Mouse (Mus musculus) yolk sac, embryonic 10.5 days (tissue): Measurements from ENCODE around the gene Serpina3a.
"Not testable (repeated sequence)": the region's sequence is repeated elsewhere in the genome, so short reads cannot be mapped to it uniquely, and the experiment has no call there.

Experiments
- DNase-seq: peaks from one replicate; pipeline ENCODE4 v3.0.0-alpha.2; 2017; ENCODE audit warnings: low spot score

Gene Serpina3a

DNA sequence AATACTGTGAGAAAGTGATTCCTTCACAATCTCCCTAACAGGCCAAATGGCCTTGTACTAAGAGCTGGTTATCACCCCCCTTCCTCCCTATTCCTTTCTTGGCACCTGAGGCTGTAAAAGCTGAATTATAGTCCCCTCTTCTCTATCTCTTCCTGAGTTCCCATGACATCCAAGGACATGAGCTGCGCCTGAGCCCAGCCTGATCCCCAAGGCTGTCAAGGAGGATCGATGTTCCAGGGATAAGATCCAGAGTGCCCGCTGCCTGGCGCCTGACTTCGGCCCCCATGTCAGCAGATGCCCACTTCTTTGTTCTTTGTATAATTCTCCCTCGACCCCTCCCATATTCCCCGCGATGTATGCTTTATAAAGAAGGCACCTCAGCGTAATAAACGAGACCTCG is at the start of gene Serpina3a:
Serpina3a (plus strand) TSS at position 392 of the 400 bp plus-strand sequence.
- DNase-seq, result not testable (repeated sequence)

DNA sequence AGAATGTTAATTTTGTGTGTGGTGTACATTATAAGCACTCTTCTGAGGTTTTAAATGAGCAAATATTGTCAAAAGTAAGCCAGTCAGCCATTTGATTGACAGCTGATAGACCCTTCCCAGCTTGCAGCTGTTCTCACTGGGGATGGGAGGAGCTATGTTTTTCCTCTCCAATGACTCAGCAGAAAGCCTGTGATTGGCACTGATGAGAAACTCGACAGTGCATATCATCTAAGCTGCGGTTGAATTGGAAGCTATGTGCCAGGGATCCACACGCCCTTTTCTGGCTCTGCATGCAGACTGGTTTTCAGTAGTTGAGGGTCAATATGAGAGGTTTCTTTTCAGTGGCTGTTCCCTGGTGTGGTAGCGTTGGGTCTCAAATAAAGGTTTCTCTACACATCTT is 48.0 kb upstream of the Serpina3a start:
- no peak for DNase-seq

DNA sequence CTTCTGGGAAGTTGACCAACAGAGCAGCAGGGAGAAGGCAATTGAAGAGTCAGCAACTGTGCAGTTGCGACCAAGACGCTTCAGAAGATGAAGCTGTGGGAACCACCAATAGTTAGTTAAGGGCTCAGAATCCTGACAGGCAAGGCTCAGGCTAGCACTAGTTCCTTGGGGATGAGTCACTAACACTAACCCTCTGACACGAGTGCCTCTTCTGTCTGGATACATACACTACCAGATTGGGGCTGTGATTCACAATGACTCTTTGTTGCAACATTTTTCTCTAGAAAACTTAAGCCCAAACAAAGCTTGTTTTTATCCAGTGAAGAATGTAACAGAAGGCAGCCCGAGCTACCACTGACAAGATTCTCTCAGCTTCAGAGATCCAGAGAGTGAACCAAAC is 47.5 kb upstream of the Serpina3a start:
- no peak for DNase-seq

DNA sequence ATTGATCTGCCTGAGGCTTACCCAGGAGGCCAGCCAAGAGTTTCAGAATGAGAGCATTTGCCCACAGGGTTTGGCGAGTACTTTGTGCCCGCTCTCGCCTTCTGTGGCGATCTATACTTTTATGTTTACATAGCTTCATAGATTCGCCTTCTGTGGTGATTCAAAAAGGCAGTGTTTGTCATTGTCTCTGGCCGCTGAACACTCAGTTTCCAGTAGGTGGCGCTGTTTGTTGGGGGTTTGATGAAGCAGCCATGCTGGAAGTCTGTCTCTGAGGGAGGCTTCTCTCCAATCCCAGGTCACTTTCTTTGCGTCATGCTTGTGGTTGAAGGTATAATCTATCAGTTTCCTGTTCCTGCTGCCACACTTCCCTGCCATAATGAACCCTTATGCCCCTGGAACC is 46.3 kb upstream of the Serpina3a start:
- peak; percentile 49 for DNase-seq

DNA sequence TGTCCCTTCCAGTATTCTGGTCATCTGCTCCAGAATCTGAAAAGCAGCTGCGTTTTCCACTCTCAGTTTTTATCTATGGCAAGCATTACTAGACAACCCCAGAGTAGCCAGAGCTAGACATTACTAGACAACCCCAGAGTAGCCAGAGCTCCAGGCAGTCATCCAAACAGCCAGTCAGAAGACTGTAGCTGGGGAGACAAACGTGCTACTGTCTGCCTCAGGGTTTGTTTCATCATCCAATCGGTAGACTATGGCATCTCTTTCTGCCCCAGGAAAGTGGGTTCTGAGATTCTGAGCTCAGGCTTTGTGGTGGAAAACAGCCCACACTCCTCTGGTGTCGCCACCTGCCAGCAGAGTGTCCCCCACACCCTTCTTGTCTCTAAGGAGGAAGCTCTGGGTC is 45.0 kb upstream of the Serpina3a start:
- no peak for DNase-seq

DNA sequence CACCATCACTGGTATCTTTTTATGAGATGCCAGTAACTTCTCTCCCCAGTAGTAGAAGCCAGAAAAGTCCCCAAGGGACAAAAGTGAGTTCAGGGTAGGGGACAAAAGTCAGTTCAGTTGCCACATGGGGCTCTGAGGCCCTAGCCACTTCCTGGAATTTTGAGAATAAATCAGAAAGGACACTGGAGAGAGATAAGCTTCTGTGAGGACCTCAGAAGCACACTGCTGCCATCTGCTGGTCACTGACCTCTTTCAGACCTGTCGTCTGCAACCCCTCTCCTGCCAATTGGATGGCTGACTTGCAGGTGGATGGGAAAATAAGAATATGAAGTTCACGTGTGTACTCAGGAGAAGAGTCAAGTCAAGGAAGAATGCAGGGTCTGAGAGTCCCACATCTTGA is 42.9 kb upstream of the Serpina3a start:
- DNase-seq, result peak; percentile 57

DNA sequence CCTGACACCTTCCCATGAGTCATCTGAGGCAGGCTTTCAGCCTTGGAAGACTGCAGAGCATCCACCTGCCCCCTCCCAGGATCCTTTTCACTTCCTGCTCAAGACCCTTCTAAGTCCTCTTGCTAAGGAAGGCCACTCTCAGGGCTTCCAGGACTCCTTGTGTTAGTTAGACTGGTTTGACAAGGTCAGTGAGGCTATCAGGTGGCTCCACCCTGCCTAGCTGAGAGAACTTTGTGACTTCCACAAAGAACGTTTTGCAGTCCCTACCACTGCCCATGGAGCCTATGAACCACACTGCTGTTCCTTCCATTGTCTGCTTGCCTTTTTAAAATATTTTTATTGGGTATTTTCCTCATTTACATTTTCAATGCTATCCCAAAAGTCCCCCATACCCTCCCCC is 40.8 kb upstream of the Serpina3a start:
- DNase-seq, result no peak

DNA sequence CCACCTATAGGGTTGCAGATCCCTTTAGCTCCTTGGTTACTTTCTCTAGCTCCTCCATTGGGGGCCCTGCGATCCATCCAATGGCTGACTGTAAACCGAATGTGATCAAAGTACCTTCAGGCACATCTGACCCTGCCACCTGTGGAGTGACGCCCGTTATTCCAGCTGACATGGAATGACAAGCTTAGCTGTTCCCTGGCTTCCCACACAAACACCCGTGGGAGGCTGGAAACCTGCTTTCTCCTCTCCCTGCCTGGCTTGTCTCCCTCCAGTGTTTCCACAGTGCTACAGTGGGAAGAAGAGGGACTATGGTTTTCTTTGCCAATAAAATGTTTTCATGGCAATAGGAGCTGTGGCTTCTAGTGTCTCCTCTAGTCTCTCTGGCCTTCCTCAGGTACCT is 40.2 kb upstream of the Serpina3a start:
- no peak for DNase-seq

DNA sequence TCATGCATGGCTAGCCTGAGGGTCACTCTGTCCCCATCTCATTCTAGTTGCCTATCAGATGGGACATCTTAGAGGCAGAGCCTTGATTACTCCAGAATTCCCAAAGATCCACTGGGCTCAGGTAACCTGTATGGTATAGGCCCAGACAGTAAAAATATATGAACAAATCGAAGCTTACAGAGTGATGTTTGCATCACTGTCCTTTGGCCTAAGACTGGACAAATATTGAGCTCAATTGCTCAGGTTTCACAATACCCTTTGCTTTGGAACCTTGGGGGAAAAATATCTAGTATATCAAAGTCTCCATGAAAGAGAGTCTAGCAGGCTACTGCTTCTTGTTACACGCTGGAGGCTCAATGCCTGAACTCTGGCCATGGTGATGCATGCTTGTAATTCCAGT is 22.4 kb upstream of the Serpina3a start:
- no peak for DNase-seq

DNA sequence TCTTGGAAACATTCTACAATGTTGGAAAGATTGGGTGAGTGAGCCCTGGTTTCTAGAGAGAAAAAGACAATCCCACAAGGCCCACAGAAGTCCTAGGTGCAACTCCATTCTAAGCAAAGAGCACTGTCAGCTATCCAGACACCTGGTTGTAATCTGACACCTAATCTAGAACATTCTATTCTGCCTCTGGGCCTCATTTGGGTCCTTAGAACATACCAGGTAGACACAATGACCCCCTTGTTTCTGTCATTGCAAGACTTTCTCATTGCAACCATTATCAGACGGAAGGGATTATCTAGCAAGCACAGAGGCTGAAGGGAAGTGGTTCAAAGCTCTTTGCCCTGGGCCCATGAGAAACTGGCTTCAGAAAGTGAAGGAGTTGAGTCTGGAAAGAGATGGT is 21.2 kb upstream of the Serpina3a start:
- DNase-seq, result no peak

DNA sequence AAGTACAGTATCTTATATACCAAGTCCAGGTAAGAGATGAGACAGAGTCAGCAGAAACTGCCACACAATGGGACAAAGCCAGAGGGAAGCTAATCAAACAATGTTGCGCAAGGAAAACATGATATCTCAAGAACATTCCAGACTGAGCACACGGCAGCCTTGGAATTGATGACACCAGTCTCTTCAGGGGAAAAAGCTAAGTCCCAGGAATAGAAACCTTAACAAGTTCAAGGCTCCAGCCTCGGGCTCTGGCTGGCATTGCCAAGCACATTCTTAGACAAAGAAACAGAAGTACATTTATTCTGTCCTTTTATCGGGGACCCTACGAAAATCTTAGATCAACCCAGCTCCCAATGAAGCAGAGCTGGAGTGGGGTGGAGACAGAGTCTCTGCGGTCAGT is 11.8 kb upstream of the Serpina3a start, which contains the start of gene Serpina5:
Serpina5 (plus strand) TSS at position 346 of the 400 bp plus-strand sequence.
- DNase-seq, result no peak

DNA sequence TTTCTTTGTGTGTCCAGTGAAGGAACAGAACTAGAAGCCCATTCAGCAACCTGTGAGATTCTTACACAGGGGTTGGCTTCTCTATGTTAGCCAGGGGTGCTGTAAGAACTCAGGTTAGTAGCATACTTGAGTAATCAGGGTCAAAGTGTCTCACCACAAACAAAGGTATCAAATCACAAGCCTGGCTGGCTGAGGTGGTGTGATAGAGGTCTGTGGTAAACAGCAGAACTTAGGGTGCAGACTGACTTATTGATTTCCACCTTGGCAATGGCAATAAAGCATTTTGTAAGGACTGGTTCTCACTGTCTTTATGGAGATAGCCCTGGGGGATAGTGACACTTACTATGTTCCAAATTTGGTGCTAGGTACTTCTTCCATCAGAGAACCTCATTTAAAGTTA is 6.7 kb upstream of the Serpina3a start:
- DNase-seq, result no peak

DNA sequence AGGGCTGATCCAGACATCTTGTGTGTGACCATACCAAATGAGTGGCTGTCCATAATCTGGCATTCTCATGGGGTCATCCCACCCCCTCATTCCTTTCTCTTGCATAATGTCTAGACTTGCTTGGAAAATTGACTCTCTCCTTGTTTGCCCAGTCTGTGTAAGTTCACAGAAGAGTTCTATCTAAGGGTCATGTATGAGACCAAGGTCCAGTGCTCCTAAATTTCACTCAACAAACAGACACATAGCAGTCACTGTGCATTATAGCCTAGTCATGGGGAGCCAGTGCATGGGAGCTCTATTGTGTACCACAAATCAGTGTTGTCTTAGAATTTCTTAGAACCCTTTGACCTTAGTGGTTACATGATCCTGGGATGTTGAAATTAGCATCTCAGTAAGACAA is 5.6 kb upstream of the Serpina3a start:
- peak; percentile 47 for DNase-seq

DNA sequence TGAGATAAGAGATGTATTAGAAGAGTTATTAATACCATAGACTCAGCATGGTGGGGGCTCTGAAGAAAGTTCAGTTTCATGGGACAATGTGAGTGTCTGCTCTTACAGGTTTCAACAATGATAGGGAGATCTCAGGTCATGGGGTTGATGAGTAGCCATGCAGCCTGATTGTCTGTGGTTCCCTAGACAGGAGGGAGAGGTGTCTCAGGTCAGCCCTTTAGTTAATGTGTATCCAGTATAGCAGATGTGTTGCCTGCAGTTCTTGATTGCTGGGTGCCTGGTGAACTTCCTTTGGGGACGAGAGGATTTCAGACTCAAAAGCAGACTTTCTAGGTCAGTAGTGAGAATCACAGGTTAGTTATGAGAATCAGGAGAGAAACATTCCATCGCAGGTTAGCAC is 4.0 kb upstream of the Serpina3a start:
- peak; percentile 69 for DNase-seq

DNA sequence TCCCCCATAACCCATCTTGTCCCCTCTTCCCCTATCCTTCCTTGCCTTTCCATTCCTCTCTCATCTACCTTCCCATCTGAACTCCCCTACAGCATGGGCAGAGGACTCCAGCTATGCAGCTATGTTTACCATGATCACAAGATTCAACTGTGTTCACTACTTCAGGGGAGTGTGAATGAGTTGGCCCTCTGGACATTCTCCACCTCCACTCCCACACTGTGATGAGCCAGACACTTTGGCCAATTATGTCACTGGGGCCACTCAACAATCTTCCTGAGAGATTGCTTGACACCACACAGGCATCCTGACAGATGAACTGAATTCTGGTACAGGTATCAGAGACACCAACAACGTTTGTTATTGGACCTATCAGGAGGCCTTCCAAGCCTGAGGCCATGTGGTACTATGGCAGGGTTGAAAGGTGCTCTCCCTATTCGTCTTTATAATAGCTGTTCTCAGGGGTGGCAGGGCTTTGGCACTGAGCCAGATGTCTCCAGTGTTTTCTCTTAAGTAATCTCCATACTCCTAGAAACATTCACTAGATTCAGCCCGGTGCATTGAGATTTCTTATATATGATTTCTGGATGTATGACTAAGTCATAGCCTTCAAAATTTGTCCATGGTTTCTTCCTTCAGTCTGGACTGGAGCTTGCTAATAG is 2.5 kb downstream of the Serpina3a start:
- DNase-seq, result no peak

DNA sequence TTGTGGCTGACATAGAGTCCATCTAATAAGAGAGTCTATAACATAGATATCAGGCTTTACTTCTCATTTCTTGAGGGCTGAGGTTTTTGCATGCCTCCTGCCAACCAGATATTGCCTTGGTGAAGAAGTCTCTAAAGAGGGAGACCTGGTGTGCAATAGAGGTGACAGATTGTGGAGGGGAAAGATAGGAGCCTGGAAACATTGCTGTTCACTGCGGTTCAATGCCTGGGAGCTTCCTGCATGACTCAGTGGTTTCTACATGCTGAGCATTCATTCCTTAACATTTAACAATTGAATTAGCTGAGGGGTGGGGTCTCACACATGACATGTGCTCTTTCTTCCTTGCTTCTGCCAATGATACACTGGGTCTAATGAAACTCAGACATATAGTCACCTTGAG is 10.6 kb downstream of the Serpina3a start:
- DNase-seq, result no peak

DNA sequence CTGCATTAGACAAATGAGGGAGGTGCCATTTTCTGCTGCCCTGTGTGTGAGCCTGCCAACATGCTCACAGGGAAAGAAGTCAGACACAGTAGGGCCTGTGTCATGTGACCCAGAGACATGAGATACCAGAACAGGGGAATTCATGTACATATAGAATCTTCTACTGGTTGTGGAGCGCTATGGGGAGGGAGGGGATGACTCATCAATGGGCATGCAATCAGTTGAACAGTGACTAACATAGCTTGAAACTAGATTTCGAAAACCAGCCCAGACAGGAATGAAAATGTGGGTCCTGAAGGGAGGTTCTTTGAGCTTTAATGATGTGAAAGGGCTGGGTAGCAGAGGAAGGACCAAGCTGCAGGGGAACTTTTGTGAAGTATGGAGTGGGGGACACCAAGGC is 11.5 kb downstream of the Serpina3a start:
- no peak for DNase-seq

DNA sequence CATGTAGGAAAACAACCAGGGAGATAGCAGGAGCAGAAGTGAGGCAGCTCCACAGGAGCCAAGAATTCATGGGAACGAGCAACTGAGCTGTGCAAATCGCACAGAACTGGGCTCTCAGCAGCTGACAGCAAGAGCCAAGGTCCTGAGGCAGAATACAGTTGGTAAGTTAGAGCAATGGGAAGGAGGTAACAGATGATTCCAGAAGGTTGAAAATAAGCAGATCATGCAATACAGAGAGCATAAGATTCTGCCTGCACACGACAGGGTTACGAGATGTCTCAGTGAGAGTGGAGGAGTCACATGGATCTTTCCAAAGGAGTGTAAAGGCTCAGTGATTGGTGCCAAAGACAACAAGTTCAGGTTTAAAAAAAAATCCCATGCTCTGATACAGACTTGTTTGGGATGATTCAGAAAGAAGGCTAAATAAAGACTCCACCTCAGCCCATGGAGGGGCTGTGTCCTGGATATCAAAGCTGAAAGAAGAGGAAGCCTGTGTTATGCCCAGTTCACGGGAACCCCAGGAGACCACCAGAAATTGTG is 12.6 kb downstream of the Serpina3a start:
- DNase-seq, result no peak

DNA sequence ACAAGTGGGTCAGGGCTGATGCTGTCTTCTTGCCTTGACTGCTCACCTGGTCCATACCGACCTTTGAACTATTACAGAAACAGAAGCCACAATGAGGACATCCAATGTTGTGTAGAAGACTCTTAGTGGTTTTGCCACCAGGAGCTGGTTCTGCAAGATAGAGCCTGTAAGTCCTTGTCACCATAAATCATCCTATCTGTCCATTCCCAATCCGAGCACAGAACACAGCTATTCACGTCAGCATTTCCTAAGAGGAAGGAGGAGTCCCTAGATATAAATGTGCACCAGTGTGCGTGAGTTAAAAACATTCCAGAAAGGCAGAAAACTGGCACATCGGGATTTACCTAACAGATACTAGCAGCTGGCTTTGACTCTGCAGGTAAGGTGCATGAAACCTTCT is 15.2 kb downstream of the Serpina3a start, which contains the start of gene Serpina3b:
Serpina3b (plus strand) TSS at position 301 of the 400 bp plus-strand sequence.
- DNase-seq, result no peak

DNA sequence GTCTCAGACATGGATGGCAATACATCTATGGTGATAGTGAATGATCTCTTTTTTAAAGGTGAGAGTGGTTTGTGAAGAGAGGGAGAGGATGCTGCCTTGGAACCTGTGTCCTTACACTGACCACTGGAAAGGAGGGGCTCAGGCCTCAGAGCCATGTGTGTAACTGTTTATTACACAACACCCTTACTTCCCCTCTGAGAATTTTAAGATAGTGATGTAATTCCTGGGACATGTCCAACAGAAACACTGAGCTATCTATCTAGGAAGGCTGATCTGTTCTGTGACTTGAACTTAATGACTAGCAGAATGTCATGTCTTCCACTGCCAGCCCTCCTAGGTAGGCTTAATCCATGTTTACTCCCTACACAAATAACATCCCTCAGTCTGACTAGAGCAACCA is 18.5 kb downstream of the Serpina3a start:
- DNase-seq, result no peak

DNA sequence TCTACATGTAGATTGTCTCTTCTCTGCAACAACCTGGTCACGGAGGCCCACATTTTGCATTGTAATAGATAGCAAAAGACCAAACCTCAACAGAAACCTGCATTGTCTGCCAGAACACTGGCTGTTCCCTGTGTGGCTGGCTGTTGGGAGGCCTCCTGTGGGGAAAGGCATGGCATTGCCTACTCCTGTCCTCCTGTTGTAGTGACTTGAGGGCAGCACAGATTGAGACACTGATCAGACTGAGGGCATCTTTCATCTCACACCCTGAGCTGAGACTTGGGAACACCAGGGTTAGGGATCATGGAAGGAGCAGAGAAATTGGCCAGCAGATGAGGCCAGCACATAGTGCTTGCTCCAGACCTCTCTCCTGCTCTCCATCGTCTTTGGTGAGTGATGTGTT is 25.7 kb downstream of the Serpina3a start:
- no peak for DNase-seq

DNA sequence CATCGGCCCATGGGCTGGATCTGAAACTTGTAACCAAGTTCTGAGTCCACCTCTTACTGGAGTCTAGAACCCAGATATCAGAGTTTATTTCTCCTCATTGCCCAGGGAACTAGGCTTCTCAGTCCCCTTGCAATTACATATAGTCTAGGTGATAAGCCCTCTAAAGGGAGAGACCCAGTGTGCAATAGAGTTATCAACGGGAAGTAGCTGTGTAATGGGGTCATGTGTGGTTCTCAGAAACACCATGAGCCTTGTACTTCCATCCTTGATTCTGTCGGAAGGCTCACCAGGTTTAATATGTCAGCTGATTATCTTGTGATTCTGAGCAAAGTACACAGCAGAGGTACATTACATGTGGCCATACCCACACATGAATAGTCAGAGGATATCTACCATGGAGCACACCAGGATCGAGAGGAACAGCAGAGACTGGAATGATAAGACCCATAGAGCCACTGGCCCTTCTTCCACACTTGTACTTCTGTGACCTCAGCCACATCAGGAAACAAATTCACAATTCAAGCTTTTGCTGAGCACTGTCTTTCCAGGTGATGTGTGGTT is 28.1 kb downstream of the Serpina3a start:
- no peak for DNase-seq

DNA sequence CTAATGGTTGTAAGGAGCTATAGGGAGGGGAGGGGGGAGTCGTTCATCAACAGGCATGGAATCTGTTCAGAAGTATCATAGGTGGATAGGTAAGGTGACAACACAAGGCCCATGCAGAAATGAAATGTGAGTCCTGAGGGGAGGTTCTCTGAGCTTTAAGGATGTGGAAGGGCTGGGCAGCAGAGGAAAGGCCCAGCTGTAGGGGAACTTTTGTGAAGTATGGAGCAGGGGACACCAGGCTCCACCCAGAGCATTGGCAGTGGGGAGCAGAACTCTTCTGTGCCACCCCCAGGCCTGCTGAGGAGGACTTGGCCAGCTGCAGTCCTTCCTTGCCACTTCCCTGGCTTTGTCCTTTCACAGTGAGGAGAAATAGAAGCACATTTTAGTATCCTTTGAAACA is 29.0 kb downstream of the Serpina3a start:
- no peak for DNase-seq

DNA sequence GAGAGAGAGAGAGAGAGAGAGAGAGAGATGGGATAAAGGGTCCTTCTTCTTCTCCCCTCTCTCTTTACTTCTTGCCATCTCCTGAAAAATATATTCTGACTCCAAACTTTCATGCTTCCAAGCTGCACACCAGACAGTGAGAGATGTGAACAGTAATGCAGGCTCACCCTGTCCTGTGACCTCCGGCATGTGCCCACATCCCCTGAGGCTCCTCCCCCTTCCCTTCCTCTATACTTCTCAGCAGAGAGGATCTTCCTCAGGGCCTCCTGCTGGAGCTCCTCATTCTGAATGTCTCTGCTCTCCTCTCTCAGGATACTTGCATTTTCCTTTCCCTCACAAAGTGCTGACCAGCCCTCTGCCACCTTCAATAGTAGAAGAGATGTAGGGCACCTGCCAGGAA is 29.9 kb downstream of the Serpina3a start:
- DNase-seq, result no peak
